8 mouse cellular contexts compared by ENCODE assay signal in genomic region chr11:69980196-69981140, GRCm38 (mm10). TPM values are rescaled to one million over a fixed set of nuclear protein-coding genes. Genes with fewer than 3 reads are reported as not detected.
DNase-seq lines count a peak whose midpoint lies in the region; ATAC-seq and TF ChIP-seq lines count a peak whose summit lies in the region.

No protein-coding gene starts in this region.

- peak; percentile 86 for ATAC-seq in erythroid progenitor cell, adult 5-6 weeks (replicated peaks; ENCODE audit: low FRiP score, poor library complexity, severe bottlenecking)
- peak; percentile 96 for ATAC-seq in heart, embryonic 12.5 days (ENCODE audit: insufficient number of reproducible peaks, low FRiP score)
- peak; percentile 94 for ATAC-seq in kidney, postnatal 0 days (replicated peaks; ENCODE audit: low FRiP score, low read depth)
- peak; percentile 91 for ATAC-seq in liver, embryonic 11.5 days (replicated peaks; ENCODE audit: low FRiP score)
- peak; percentile 95 for ATAC-seq in stomach, embryonic 14.5 days (ENCODE audit: insufficient number of reproducible peaks, insufficient read depth, low FRiP score, low read depth)

- DNase-seq in CD4-positive helper T cell, adult 2 months (ENCODE audit: low read depth, low spot score), result peak; percentile 95
- DNase-seq in brain, embryonic 18.5 days (ENCODE audit: low read depth, low spot score), result peak; percentile 99
- DNase-seq in kidney, postnatal 0 days (ENCODE audit: low spot score), result peak; percentile 100
- peak; percentile 99 for DNase-seq in liver, embryonic 11.5 days (ENCODE audit: low spot score)
- peak; percentile 94 for DNase-seq in naive thymus-derived CD4-positive, alpha-beta T cell, adult 2 months (ENCODE audit: low read depth)

- H3K4me1 ChIP-seq in heart, embryonic 12.5 days (replicated peaks), result peaks cover 24% of the 10 kb centered on the region
- H3K4me1 ChIP-seq in kidney, postnatal 0 days (replicated peaks; ENCODE audit: insufficient read depth, low read length), result peaks cover 23% of the 10 kb centered on the region; the same call in 1 of the 2 replicates
- H3K4me1 ChIP-seq in liver, embryonic 11.5 days (replicated peaks; ENCODE audit: control insufficient read depth, insufficient read depth, low read length), result peaks cover 19% of the 10 kb centered on the region
- H3K4me1 ChIP-seq in stomach, embryonic 14.5 days (ENCODE audit: control insufficient read depth, insufficient read depth, low read length), result peaks cover 16% of the 10 kb centered on the region; the same call in 1 of the 2 replicates

- under 1% methylated on average over 41 of the region's 60 CpGs for WGBS in heart, embryonic 12.5 days
- under 1% methylated on average over 48 of the region's 60 CpGs for WGBS in kidney, postnatal 0 days
- WGBS in liver, embryonic 11.5 days, result under 1% methylated on average over 58 of the region's 60 CpGs
- under 1% methylated on average over 57 of the region's 60 CpGs for WGBS in stomach, embryonic 14.5 days

- H3K4me2 ChIP-seq in heart, embryonic 12.5 days, result peak overlapping the region; percentile 94
- H3K4me2 ChIP-seq in kidney, postnatal 0 days (ENCODE audit: low read length), result peak overlapping the region; percentile 92
- H3K4me2 ChIP-seq in liver, embryonic 11.5 days, result peak overlapping the region; percentile 92
- H3K4me2 ChIP-seq in stomach, embryonic 14.5 days (replicated peaks; ENCODE audit: low read depth, low read length), result peak overlapping the region; percentile 81

- no peak for TF ChIP-seq CTCF in kidney, postnatal 0 days (IDR thresholded peaks at IDR 0.05; ENCODE audit: low read depth)

- H3K9ac ChIP-seq in heart, embryonic 12.5 days, result peak overlapping the region; percentile 98
- H3K9ac ChIP-seq in kidney, postnatal 0 days (ENCODE audit: low read depth, low read length), result peak overlapping the region; percentile 97
- H3K9ac ChIP-seq in liver, embryonic 11.5 days (ENCODE audit: low read depth, low read length), result peak overlapping the region; percentile 92
- peak overlapping the region; percentile 90 for H3K9ac ChIP-seq in stomach, embryonic 14.5 days (replicated peaks; ENCODE audit: low read depth, low read length)

- no peaks in the 10 kb centered on the region for H3K9me3 ChIP-seq in heart, embryonic 12.5 days (replicated peaks)
- no peaks in the 10 kb centered on the region for H3K9me3 ChIP-seq in kidney, postnatal 0 days (replicated peaks; ENCODE audit: low read length)
- H3K9me3 ChIP-seq in liver, embryonic 11.5 days (ENCODE audit: control insufficient read depth, low read length), result no peaks in the 10 kb centered on the region
- no peaks in the 10 kb centered on the region for H3K9me3 ChIP-seq in stomach, embryonic 14.5 days (ENCODE audit: control insufficient read depth, low read depth, low read length)

- H3K27me3 ChIP-seq in heart, embryonic 12.5 days (replicated peaks), result no peaks in the 10 kb centered on the region
- H3K27me3 ChIP-seq in kidney, postnatal 0 days (ENCODE audit: insufficient read depth, low read length), result no peaks in the 10 kb centered on the region
- H3K27me3 ChIP-seq in liver, embryonic 11.5 days (replicated peaks; ENCODE audit: control insufficient read depth, insufficient read depth, low read length), result no peaks in the 10 kb centered on the region
- no peaks in the 10 kb centered on the region for H3K27me3 ChIP-seq in stomach, embryonic 14.5 days (ENCODE audit: control insufficient read depth, insufficient read depth, low read length)

- H3K27ac ChIP-seq in heart, embryonic 12.5 days (ENCODE audit: poor library complexity, severe bottlenecking), result peak overlapping the region; percentile 99
- peak overlapping the region; percentile 99 for H3K27ac ChIP-seq in kidney, postnatal 0 days
- H3K27ac ChIP-seq in liver, embryonic 11.5 days (ENCODE audit: low read depth, low read length), result peak overlapping the region; percentile 99
- H3K27ac ChIP-seq in stomach, embryonic 14.5 days (ENCODE audit: low read length), result peak overlapping the region; percentile 99

- H3K36me3 ChIP-seq in heart, embryonic 12.5 days, result peaks cover 46% of the 10 kb centered on the region
- H3K36me3 ChIP-seq in kidney, postnatal 0 days (ENCODE audit: insufficient read depth, low read length), result peaks cover 20% of the 10 kb centered on the region; the same call in 1 of the 2 replicates
- H3K36me3 ChIP-seq in liver, embryonic 11.5 days (ENCODE audit: control insufficient read depth, insufficient read depth, low read length), result peaks cover 22% of the 10 kb centered on the region
- peaks cover 31% of the 10 kb centered on the region for H3K36me3 ChIP-seq in stomach, embryonic 14.5 days (ENCODE audit: control insufficient read depth, insufficient read depth, low read length)

- peak overlapping the region; percentile 87 for H3K4me3 ChIP-seq in heart, embryonic 12.5 days
- H3K4me3 ChIP-seq in kidney, postnatal 0 days (replicated peaks; ENCODE audit: low read depth, low read length), result peak overlapping the region; percentile 99
- H3K4me3 ChIP-seq in liver, embryonic 11.5 days (ENCODE audit: low read depth, low read length), result peak overlapping the region; percentile 94
- H3K4me3 ChIP-seq in stomach, embryonic 14.5 days (ENCODE audit: low read depth, low read length), result peak overlapping the region; percentile 85

RNA-seq across cellular contexts. Expression of gene Ctdnep1, which starts 0.5 kb away (rescaled TPM):
- 49.4 and 83.4 TPM in 2 replicates for total RNA-seq in erythroid progenitor cell, adult 5-6 weeks (2015; ENCODE audit: low replicate concordance)
- total RNA-seq in erythroid progenitor cell, adult 5-6 weeks (2017; ENCODE audit: low replicate concordance), result 17.1 and 20.9 TPM in 2 replicates
- 23.6 and 24.5 TPM in 2 replicates for polyA plus RNA-seq in heart, embryonic 12.5 days (2016; fragmentation: Nextera tagmentation; extraction: Ambion mirVana)
- 28.3 and 29.1 TPM in 2 replicates for polyA plus RNA-seq in kidney, postnatal 0 days (2015; fragmentation: Nextera tagmentation; extraction: Ambion mirVana)
- polyA plus RNA-seq in liver, embryonic 11.5 days (2014; fragmentation: Nextera tagmentation; extraction: Ambion mirVana), result 20.8 and 24.0 TPM in 2 replicates
- polyA plus RNA-seq in stomach, embryonic 14.5 days (2014; fragmentation: Nextera tagmentation; extraction: Ambion mirVana), result 27.2 and 29.5 TPM in 2 replicates

RNA-seq across cellular contexts. Expression of gene Elp5, which starts 1.8 kb away (rescaled TPM):
- 45.0 and 50.7 TPM in 2 replicates for total RNA-seq in erythroid progenitor cell, adult 5-6 weeks (2015; ENCODE audit: low replicate concordance)
- total RNA-seq in erythroid progenitor cell, adult 5-6 weeks (2017; ENCODE audit: low replicate concordance), result 25.3 and 45.8 TPM in 2 replicates
- polyA plus RNA-seq in heart, embryonic 12.5 days (2016; fragmentation: Nextera tagmentation; extraction: Ambion mirVana), result 103 and 109 TPM in 2 replicates
- polyA plus RNA-seq in kidney, postnatal 0 days (2015; fragmentation: Nextera tagmentation; extraction: Ambion mirVana), result 97.3 and 97.9 TPM in 2 replicates
- 131 and 146 TPM in 2 replicates for polyA plus RNA-seq in liver, embryonic 11.5 days (2014; fragmentation: Nextera tagmentation; extraction: Ambion mirVana)
- 104 and 111 TPM in 2 replicates for polyA plus RNA-seq in stomach, embryonic 14.5 days (2014; fragmentation: Nextera tagmentation; extraction: Ambion mirVana)

RNA-seq across cellular contexts. Expression of gene Gabarap, which starts 10.5 kb away (rescaled TPM):
- total RNA-seq in erythroid progenitor cell, adult 5-6 weeks (2015; ENCODE audit: low replicate concordance), result 393 and 394 TPM in 2 replicates
- 161 and 239 TPM in 2 replicates for total RNA-seq in erythroid progenitor cell, adult 5-6 weeks (2017; ENCODE audit: low replicate concordance)
- 445 and 451 TPM in 2 replicates for polyA plus RNA-seq in heart, embryonic 12.5 days (2016; fragmentation: Nextera tagmentation; extraction: Ambion mirVana)
- polyA plus RNA-seq in kidney, postnatal 0 days (2015; fragmentation: Nextera tagmentation; extraction: Ambion mirVana), result 626 TPM in 2 replicates
- polyA plus RNA-seq in liver, embryonic 11.5 days (2014; fragmentation: Nextera tagmentation; extraction: Ambion mirVana), result 302 and 311 TPM in 2 replicates
- 496 and 523 TPM in 2 replicates for polyA plus RNA-seq in stomach, embryonic 14.5 days (2014; fragmentation: Nextera tagmentation; extraction: Ambion mirVana)

RNA-seq across cellular contexts. Expression of gene Phf23, which starts 15.1 kb away (rescaled TPM):
- total RNA-seq in erythroid progenitor cell, adult 5-6 weeks (2015; ENCODE audit: low replicate concordance), result 18.7 and 21.4 TPM in 2 replicates
- total RNA-seq in erythroid progenitor cell, adult 5-6 weeks (2017; ENCODE audit: low replicate concordance), result 22.2 and 25.4 TPM in 2 replicates
- polyA plus RNA-seq in heart, embryonic 12.5 days (2016; fragmentation: Nextera tagmentation; extraction: Ambion mirVana), result 51.0 and 54.1 TPM in 2 replicates
- 61.9 and 62.6 TPM in 2 replicates for polyA plus RNA-seq in kidney, postnatal 0 days (2015; fragmentation: Nextera tagmentation; extraction: Ambion mirVana)
- 33.2 and 36.6 TPM in 2 replicates for polyA plus RNA-seq in liver, embryonic 11.5 days (2014; fragmentation: Nextera tagmentation; extraction: Ambion mirVana)
- polyA plus RNA-seq in stomach, embryonic 14.5 days (2014; fragmentation: Nextera tagmentation; extraction: Ambion mirVana), result 40.2 and 47.9 TPM in 2 replicates

RNA-seq across cellular contexts. Expression of gene Cldn7, which starts 15.9 kb away (rescaled TPM):
- total RNA-seq in erythroid progenitor cell, adult 5-6 weeks (2015; ENCODE audit: low replicate concordance), result not detected in 2 replicates
- not detected in 2 replicates for total RNA-seq in erythroid progenitor cell, adult 5-6 weeks (2017; ENCODE audit: low replicate concordance)
- 2.1 and 2.5 TPM in 2 replicates for polyA plus RNA-seq in heart, embryonic 12.5 days (2016; fragmentation: Nextera tagmentation; extraction: Ambion mirVana)
- 238 and 246 TPM in 2 replicates for polyA plus RNA-seq in kidney, postnatal 0 days (2015; fragmentation: Nextera tagmentation; extraction: Ambion mirVana)
- 4.0 and 5.1 TPM in 2 replicates for polyA plus RNA-seq in liver, embryonic 11.5 days (2014; fragmentation: Nextera tagmentation; extraction: Ambion mirVana)
- 196 and 205 TPM in 2 replicates for polyA plus RNA-seq in stomach, embryonic 14.5 days (2014; fragmentation: Nextera tagmentation; extraction: Ambion mirVana)

Comparison
In these comparisons a context has a peak if more than half of its experiments do, and no peak if none do; other contexts are left out.
1. Peak in every context shown above with its lines: DNase-seq, ATAC-seq, H3K4me3 ChIP-seq and H3K27ac ChIP-seq.